Mouse (Mus musculus) layer of hippocampus, adult 18-20 months (tissue): ENCODE data around the gene Slc22a17. TPM values are rescaled to one million over a fixed set of nuclear protein-coding genes. Genes with fewer than 3 reads are reported as not detected.

Experiments used
- DNase-seq, 2 experiments: peaks; one replicate each; pipeline ENCODE4 v3.0.0; 2022; ENCODE audit warnings: low spot score in 2 of 2
- total RNA-seq, 2 experiments: library from RNA; stranded (reverse); gene quantifications; 2 replicates each; pipeline ENCODE4 v1.2.3; 2021

Slc22a17 gene
- total RNA-seq, 2 experiments from 2014 or later = 691 to 697 TPM

GRCm38 (mm10) chr14:54903641-54904040 is 9.3 kb downstream of the Slc22a17 start:
- no peak for DNase-seq

GRCm38 (mm10) chr14:54900383-54900782 is 12.5 kb downstream of the Slc22a17 start:
- peak; percentile 63 to 92 for DNase-seq

DNA sequence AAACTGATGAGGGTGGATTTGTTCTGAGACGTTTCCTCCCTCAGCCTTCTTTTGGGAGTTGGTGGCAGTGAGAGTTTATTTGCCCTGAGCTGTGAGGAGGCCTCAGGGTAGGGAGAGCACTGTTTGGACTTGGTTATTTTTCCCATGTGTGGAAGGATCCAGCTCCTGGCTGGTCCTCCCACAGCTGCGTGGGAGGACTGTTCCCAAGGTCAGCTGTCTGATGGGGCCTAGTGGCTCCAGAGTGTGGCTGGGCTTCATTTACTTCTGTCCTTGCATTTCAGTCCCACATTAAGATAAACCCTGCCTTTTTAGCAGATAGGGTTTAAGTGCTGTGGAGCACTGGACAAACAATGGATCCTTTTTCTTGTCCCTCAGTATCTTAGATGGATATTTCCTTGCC is 15.5 kb downstream of the Slc22a17 start:
- no peak for DNase-seq

DNA sequence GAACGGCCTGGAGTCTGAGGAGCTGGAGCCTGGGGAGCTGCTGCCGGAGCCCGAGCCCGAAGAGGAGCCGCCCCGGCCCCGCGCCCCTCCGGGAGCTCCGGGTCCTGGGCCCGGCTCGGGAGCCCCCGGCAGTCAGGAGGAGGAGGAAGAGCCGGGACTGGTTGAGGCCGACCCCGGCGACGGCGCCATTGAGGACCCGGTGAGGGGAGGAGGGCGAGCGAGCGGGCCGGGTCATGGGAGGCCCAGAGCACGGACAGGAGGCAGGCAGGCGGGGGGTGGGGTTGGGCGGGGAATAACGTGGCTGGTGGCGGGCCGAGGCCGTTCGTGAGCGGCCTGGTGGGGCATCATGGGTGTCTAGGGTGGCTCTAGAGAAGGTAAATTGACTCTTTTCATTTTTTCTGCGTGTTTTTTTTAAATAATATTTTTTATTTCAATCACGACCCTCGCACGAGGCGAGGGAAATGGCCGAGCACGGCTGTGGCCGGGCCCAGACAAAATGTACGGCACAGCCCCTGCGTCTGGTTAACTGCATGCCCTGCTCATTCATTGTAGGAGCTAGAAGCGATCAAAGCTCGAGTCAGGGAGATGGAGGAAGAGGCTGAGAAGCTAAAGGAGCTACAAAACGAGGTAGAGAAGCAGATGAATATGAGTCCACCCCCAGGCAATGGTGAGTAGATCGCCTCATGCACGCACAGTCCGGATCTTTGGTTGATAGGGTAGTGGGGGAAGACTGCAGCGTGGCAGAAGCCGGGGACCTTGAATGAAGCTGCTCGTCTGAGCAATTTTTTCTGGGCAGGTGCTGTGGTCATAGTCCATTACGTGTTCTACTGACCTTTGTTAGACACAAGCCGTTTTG is 18.4 kb downstream of the Slc22a17 start:
- DNase-seq = peak in 1 of 2 experiments; percentile 49

- peak; percentile 99 for DNase-seq
Observed at GRCm38 (mm10) chr14:54893651-54894181, 19.2 kb downstream of the Slc22a17 start.

GRCm38 (mm10) chr14:54892200-54892599 is 20.7 kb downstream of the Slc22a17 start, which contains the start of gene Pabpn1:
Gene Pabpn1 (plus strand): TSS chr14:54892500.
- no peak for DNase-seq

DNA sequence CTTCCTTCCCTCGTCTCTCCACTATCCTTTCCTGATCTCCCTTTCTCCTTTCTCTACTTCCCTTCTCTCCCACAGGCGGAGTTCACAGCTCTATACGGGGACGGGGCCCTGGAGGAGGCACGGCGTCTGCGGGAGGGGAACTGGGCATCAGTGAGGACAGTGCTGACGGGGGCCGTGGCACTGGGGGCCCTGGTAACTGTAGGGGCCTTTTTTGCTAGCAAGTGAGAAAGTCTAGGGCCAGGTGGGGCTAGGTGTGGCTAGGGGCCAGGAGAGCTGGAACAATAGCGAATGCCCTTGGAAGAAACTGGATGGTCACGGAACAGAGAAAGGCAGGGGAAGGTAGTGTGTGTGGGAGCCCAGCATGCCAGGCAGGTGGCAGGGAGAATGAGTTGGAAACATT is 27.6 kb downstream of the Slc22a17 start:
- no peak for DNase-seq

- no peak for DNase-seq
Observed at GRCm38 (mm10) chr14:54884022-54884712, 28.8 kb downstream of the Slc22a17 start.

DNA sequence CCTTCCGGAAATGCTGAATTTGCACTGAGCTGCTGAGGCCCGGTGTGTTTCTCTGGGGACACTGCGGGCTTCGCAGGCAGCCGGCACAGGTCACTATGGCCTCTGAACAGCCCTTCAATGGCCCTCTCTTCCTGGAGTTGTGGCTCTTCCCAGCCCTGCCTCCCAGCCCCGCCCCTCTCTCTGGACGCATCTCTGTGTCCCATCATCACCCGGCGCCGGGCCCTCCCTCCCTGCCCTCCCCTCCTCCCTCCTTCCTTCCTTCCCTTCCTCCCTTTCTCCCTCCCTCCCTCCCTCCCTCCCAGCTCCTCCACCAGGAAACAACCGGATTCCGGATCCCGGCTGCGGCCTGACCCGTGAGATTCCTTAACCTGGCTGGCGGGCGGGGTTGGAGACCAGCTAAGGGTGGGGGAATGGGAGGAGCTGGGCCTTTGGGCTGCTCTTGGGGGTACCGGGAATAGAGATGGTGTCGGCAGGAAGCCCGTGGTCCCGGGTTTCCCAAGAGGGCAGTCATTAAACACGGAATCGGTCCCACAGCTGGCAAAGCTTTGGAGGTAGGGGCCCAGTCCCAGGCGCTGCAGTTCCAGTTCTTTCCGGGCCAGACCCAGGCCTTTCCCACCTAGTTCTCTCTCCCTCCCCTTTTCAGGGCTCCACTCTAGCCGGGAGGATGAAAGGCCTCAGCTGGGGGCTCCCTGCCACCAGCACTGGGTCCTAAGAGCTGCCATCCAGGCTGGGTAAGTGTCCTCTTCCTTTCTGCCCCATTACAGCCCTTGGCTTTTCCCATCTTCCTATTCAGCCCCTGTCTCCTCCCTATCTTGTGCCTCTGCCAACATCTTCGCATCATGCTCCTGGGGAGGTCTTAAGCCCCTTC is 29.5 kb downstream of the Slc22a17 start, which contains the start of the genes Bcl2l2 and Gm20521:
Bcl2l2 (plus strand) TSS at position 224 of the 868 bp plus-strand sequence.
Gm20521 (plus strand) TSS at position 288 of the 868 bp plus-strand sequence.
- DNase-seq = peak in 1 of 2 experiments; percentile 76

DNA sequence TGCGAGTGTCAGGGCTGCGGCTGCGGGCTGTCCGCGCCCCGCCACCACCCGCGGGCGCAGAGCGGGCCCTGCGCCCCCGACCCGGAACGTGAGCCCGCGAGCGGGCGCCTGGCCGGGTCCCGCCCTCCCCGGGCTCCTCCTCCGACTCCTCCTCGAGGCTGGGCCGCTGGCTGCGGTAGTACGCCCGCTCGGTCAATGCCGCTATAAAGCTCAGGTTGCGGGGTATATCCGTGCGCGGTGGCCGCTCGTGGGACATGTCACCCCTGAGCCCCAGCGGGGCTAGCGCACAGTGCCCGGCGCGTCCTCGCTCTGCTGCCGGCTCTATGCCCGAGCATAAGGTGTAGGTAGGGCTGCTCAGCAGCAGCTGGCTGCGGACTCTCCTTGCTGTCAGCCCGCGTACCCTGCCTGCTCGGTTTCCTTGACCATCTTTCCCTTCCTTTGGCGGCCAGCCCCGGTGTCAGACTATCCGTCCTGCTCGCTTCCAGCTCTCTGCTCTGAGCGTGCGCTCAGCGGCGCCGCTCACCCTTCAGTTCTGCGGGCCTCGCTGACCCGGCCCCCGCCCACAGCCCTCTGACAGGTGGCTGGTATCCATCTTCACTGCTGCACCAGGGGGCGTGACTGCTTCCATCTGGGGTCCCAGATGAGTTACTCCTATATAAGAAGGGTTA is 35.8 kb downstream of the Slc22a17 start, which contains the start of gene Ppp1r3e:
Ppp1r3e (minus strand) TSS at position 503 of the 668 bp plus-strand sequence.
- peak; percentile 52 to 74 for DNase-seq

GRCm38 (mm10) chr14:54876539-54877047 is 36.3 kb downstream of the Slc22a17 start:
- DNase-seq = peak; percentile 88 to 92

DNA sequence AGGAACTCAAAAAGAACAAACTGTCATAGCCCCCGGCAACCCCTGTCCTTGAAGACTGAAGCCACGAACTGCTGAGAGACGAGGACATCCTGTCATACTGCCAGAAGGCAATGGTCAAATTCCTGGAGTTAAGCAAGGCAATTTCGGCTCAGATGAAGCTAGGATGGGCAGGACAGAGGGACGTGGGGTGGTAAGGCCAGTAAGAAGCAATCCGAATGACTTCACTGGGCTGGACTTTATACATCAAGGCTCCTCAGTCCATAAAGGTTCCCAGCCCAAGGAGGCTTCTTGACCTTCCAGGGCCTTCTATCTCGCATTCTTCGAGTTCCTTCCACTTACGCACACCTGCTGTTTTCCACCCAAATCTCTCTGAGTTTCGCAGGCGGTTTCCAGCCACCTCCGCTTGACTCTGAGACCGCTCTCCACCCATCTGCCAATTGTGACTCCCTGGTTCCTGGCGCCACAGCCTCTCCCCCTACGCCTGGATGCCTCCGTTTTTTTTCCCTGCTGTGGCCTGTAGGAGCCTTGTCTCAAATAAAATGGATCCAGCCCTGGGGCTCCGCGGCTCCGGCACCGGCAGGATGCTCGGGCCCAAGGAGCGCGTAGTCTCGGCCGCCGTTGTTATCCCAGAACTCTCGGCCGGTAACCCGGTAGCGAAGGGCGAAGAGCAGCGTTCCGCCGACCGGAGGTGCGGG is 36.9 kb downstream of the Slc22a17 start:
- DNase-seq = peak in 1 of 2 experiments; percentile 72

- DNase-seq = no peak
Observed at GRCm38 (mm10) chr14:54874165-54874564, 38.8 kb downstream of the Slc22a17 start.

DNA sequence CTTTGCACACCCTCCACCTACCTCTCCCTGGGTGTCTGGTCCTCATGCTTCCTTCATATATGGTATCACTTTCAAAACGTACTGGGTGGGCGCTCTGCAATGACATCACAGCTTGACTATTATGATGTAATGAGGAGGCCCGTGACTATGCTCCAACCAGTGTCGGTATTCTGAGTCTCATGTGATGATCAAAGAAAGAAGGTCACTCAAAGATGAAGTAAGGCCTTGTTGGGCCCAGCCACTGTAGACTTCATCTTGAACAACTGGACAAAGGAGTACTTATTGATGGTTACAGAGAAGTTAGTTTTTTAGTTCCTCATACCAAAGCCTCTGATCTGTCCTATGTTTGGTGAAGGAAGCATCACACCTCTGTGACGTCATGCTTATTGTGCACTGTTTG is 42.1 kb downstream of the Slc22a17 start, which contains the start of gene Homez:
Homez (minus strand) TSS at position 101 of the 400 bp plus-strand sequence.
- DNase-seq = no peak

- DNase-seq = no peak
Observed at GRCm38 (mm10) chr14:54868026-54868425, 44.9 kb downstream of the Slc22a17 start.

- no peak for DNase-seq
Observed at GRCm38 (mm10) chr14:54866936-54867335, 46.0 kb downstream of the Slc22a17 start.

- no peak for DNase-seq
Observed at GRCm38 (mm10) chr14:54866268-54866667, 46.7 kb downstream of the Slc22a17 start.

DNA sequence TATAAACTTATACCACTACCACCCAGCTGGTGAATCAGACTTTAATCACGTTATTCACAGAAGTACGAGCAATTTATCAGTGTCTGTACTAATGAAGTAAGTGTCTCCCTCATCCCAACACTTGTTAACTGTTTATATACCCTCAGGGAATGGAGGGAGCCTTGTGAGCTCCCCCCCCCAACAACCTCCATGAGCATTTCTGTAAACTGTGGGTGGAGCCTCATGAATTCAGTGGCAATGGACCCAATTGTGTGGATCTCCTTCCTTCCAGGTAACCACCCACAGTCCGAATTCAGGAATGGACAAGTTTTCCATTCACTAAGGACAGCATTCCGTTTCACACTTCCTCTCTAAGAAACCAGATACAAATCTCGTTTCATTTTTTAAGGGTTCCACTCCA is 47.3 kb downstream of the Slc22a17 start:
- no peak for DNase-seq
